Mouse (Mus musculus) CH12.LX (cell line): ENCODE results near the gene Upp2. TPM values are rescaled to one million over a fixed set of nuclear protein-coding genes. Genes with fewer than 3 reads are reported as not detected.

Experiments
- DNase-seq: peaks from one replicate; pipeline ENCODE4 v3.0.0-alpha.2; 2013; ENCODE audit errors: extremely low read depth
- H3K27ac ChIP-seq: 2 replicates; pipeline ENCODE4 v1.5.1; 2012; ENCODE audit warnings: low read depth, mild to moderate bottlenecking, control low read depth, moderate library complexity; ENCODE audit not compliant: insufficient read depth
- H3K27me3 ChIP-seq: replicated peaks from 2 replicates; pipeline ENCODE3; 2012; ENCODE audit warnings: inconsistent platforms
- H3K36me3 ChIP-seq, 2 experiments: replicated peaks in 1 of 2; 2 replicates each; pipeline versions ENCODE3 to v1.6.1; 2012; ENCODE audit warnings: inconsistent platforms in 1 of 2, low read length in 1 of 2, mild to moderate bottlenecking in 1 of 2, mixed read lengths in 1 of 2, moderate library complexity in 1 of 2; ENCODE audit not compliant: control insufficient read depth in 1 of 2, insufficient read depth in 1 of 2
- H3K4me1 ChIP-seq, 2 experiments: 2 replicates each; pipeline ENCODE4 v1.6.1; 2012; ENCODE audit warnings: inconsistent platforms in 1 of 2, moderate library complexity in 1 of 2; ENCODE audit not compliant: insufficient read depth in 2 of 2, control insufficient read depth in 1 of 2
- H3K4me2 ChIP-seq: 2 replicates; pipeline ENCODE4 v1.6.1; 2012; ENCODE audit warnings: low read depth, mild to moderate bottlenecking, control low read depth; ENCODE audit not compliant: poor library complexity, insufficient read depth, severe bottlenecking
- H3K4me3 ChIP-seq, 3 experiments: fragments of 150-350 bp in 1 of 3; sonication (generic) in 1 of 3; replicated peaks in 1 of 3; 2 replicates each; pipeline versions ENCODE3 to v1.5.1; 2011 to 2012; ENCODE audit warnings: low read depth in 2 of 3, low read length in 2 of 3, mild to moderate bottlenecking in 2 of 3, moderate library complexity in 2 of 3, control low read depth in 1 of 3, improper control_type of control experiment in 1 of 3, inconsistent platforms in 1 of 3, mixed read lengths in 1 of 3; ENCODE audit not compliant: poor library complexity in 1 of 3
- H3K79me2 ChIP-seq: replicated peaks from 2 replicates; pipeline ENCODE4 v1.6.1; 2012; ENCODE audit warnings: mild to moderate bottlenecking, moderate library complexity; ENCODE audit not compliant: control insufficient read depth, poor library complexity, insufficient read depth, severe bottlenecking; ENCODE audit errors: extremely low read depth
- H3K9ac ChIP-seq: 2 replicates; pipeline ENCODE4 v1.6.1; 2012; ENCODE audit warnings: low read depth, mild to moderate bottlenecking, control low read depth, moderate library complexity; ENCODE audit not compliant: insufficient read depth
- H3K9me3 ChIP-seq: replicated peaks from 2 replicates; pipeline ENCODE3; 2012; ENCODE audit warnings: low read length, inconsistent platforms, mixed read lengths
- BHLHE40 ChIP-seq: IDR thresholded peaks from 2 replicates; pipeline ENCODE4 v1.6.1; 2011; ENCODE audit warnings: mild to moderate bottlenecking, low read depth, low read length, improper control_type of control experiment
- CHD2 ChIP-seq: IDR thresholded peaks from 2 replicates; pipeline ENCODE4 v1.6.1; 2011; ENCODE audit warnings: low read length, improper control_type of control experiment
- CTCF ChIP-seq, 2 experiments: IDR thresholded peaks in 1 of 2; conservative IDR thresholded peaks in 1 of 2; 2 replicates each; pipeline ENCODE4 v1.5.1; 2011 to 2012; ENCODE audit warnings: low read depth in 2 of 2, low read length in 2 of 2, improper control_type of control experiment in 1 of 2, inconsistent platforms in 1 of 2, mild to moderate bottlenecking in 1 of 2, moderate library complexity in 1 of 2
- E2F4 ChIP-seq: IDR thresholded peaks from 2 replicates; pipeline ENCODE4 v1.6.1; 2011; ENCODE audit warnings: low read depth, low read length, improper control_type of control experiment; ENCODE audit not compliant: insufficient replicate concordance
- ELF1 ChIP-seq: IDR thresholded peaks from 2 replicates; pipeline ENCODE4 v1.6.1; 2014; ENCODE audit warnings: low read depth, mild to moderate bottlenecking, inconsistent platforms, low read length, improper control_type of control experiment
- JUN ChIP-seq: IDR thresholded peaks from 2 replicates; pipeline ENCODE4 v1.6.1; 2011; ENCODE audit warnings: low read depth, mild to moderate bottlenecking, low read length, improper control_type of control experiment, moderate library complexity; ENCODE audit not compliant: insufficient read depth
- KAT2A ChIP-seq: IDR thresholded peaks from 2 replicates; pipeline ENCODE4 v1.6.1; 2012; ENCODE audit warnings: low read length, improper control_type of control experiment, inconsistent platforms; ENCODE audit not compliant: insufficient replicate concordance
- MAFK ChIP-seq: IDR thresholded peaks from 2 replicates; pipeline ENCODE4 v1.6.1; 2011; ENCODE audit warnings: low read length, improper control_type of control experiment; ENCODE audit not compliant: insufficient replicate concordance
- MAX ChIP-seq: IDR thresholded peaks from 2 replicates; pipeline ENCODE4 v1.6.1; 2011; ENCODE audit warnings: low read length, improper control_type of control experiment
- MAZ ChIP-seq: IDR thresholded peaks from 2 replicates; pipeline ENCODE4 v1.6.1; 2012; ENCODE audit warnings: low read depth, mild to moderate bottlenecking, inconsistent platforms, low read length, improper control_type of control experiment, moderate library complexity
- MXI1 ChIP-seq: IDR thresholded peaks from 2 replicates; pipeline ENCODE4 v1.6.1; 2011; ENCODE audit warnings: mild to moderate bottlenecking, low read depth, low read length, improper control_type of control experiment
- POLR2AphosphoS2 ChIP-seq: IDR thresholded peaks from 2 replicates; pipeline ENCODE4 v1.6.1; 2011; ENCODE audit warnings: low read depth, low read length, improper control_type of control experiment
- RCOR1 ChIP-seq: conservative IDR thresholded peaks from 2 replicates; pipeline ENCODE4 v1.6.1; 2012; ENCODE audit warnings: low read depth, mild to moderate bottlenecking, inconsistent platforms, low read length, improper control_type of control experiment
- SMC3 ChIP-seq: IDR thresholded peaks from 2 replicates; pipeline ENCODE4 v1.6.1; 2011; ENCODE audit warnings: low read depth, low read length, improper control_type of control experiment
- TBP ChIP-seq: conservative IDR thresholded peaks from 2 replicates; pipeline ENCODE4 v1.6.1; 2011; ENCODE audit warnings: low read depth, low read length, improper control_type of control experiment
- UBTF ChIP-seq: IDR thresholded peaks from 2 replicates; pipeline ENCODE4 v1.6.1; 2012; ENCODE audit warnings: low read depth, mild to moderate bottlenecking, inconsistent platforms, low read length, improper control_type of control experiment, moderate library complexity
- USF1 ChIP-seq: IDR thresholded peaks from 2 replicates; pipeline ENCODE4 v1.6.1; 2014; ENCODE audit warnings: low read depth, mild to moderate bottlenecking, inconsistent platforms, low read length, improper control_type of control experiment
- ZC3H11A ChIP-seq: IDR thresholded peaks from 2 replicates; pipeline ENCODE4 v1.6.1; 2012; ENCODE audit warnings: low read depth, mild to moderate bottlenecking, inconsistent platforms, low read length, improper control_type of control experiment
- ZKSCAN1 ChIP-seq: IDR thresholded peaks from 2 replicates; pipeline ENCODE4 v1.6.1; 2012; ENCODE audit warnings: low read depth, inconsistent platforms, low read length, improper control_type of control experiment, borderline replicate concordance
- dilution Hi-C: fragments of 300-500 bp; cut with MboI; formaldehyde crosslinking; loops from 2 replicates; pipeline ENCODE4 v1.14.3; 2020; ENCODE audit warnings: low sequenced_read_pairs; ENCODE audit not compliant: extremely low pct_unique_long_range_greater_than_20kb, extremely low pct_ligation_motif_present
- in situ Hi-C: fragments of 300-500 bp; cut with MboI; formaldehyde crosslinking; loops from 3 replicates; pipeline ENCODE4 v1.14.3; 2019; ENCODE audit warnings: low sequenced_read_pairs, low pct_ligation_motif_present, low pct_unique_long_range_greater_than_20kb, mixed read lengths
- polyA plus RNA-seq: library from polyadenylated mRNA; unstranded; fragments of >175 nt; gene quantifications from 2 replicates; pipeline ENCODE4 v1.2.1, GENCODE M21; 2012; ENCODE audit warnings: low read depth; ENCODE audit not compliant: insufficient read length
- total RNA-seq, 2 experiments: library from RNA; depleted of rRNA; stranded (reverse); fragments of 300-350 nt in 1 of 2; fragments of >200 nt in 1 of 2; gene quantifications; 2 replicates each; pipeline ENCODE4 v1.2.3; 2012 to 2014

Gene Upp2
- total and polyA plus RNA-seq, 3 experiments: not detected

GRCm38 (mm10) chr2:58786177-58786576, 219.1 kb downstream of the Upp2 start:
- peaks cover 73% of the 10 kb centered on the region for H3K9me3 ChIP-seq
- no peak for TF ChIP-seq ZKSCAN1
- TF ChIP-seq, all 38 proteins: peak for 0
- Histone ChIP-seq H3K4me2 (no peak overlapping the region), H3K27me3 (no peaks in the 10 kb centered on the region), H3K9ac (no peak overlapping the region), H3K36me3 (no peaks in the 10 kb centered on the region), H3K4me1 (no peaks in the 10 kb centered on the region), H3K27ac (no peak overlapping the region), H3K79me2 (no peaks in the 10 kb centered on the region), H3K4me3 (no peak overlapping the region)
- no peak for DNase-seq
- dilution Hi-C loops (no loop called here), in situ Hi-C loops (no loop called here)

DNA sequence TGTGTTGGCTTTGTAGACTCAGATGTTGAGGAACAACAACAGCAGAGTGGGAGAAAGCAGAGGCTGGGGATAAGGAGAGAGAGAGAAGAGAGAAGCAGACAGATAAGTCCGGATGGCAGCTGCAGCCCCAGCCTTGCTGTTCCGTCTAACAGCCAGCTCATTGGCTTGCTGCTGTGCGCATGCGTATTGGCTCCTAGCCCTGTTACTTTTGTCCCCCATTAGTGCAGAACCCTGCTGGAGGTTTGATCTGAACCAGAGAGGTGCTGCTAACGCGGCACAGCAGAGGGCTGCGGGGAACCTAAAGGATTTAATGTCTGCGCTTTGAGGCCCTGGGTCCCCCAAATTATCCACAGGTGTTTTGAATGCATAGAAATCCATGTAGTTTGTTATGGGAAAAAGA, 219.6 kb downstream of the Upp2 start:
- dilution Hi-C loops (no loop called here), in situ Hi-C loops (no loop called here)
- no peak overlapping the region for H3K9ac ChIP-seq
- no peak overlapping the region for H3K4me3 ChIP-seq
- H3K27me3 ChIP-seq: no peaks in the 10 kb centered on the region
- TF ChIP-seq RCOR1 (no peak), BHLHE40 (no peak), KAT2A (no peak), USF1 (no peak), POLR2AphosphoS2 (no peak), TBP (no peak), UBTF (no peak), MAFK (no peak), CHD2 (no peak), MAX (no peak), JUN (no peak), MAZ (no peak), MXI1 (no peak), ZKSCAN1 (no peak), ELF1 (no peak), CTCF (conservative IDR thresholded peaks at IDR 0.05 in 1 of 2, IDR thresholded peaks at IDR 0.05 in 1 of 2; ENCODE audit: low read depth in 2 of 2, low read length in 2 of 2) (no peak), SMC3 (no peak), E2F4 (no peak), ZC3H11A (no peak)
- no peak overlapping the region for H3K4me2 ChIP-seq
- H3K36me3 ChIP-seq: no peaks in the 10 kb centered on the region
- H3K9me3 ChIP-seq: peaks cover 73% of the 10 kb centered on the region
- no peaks in the 10 kb centered on the region for H3K4me1 ChIP-seq
- H3K79me2 ChIP-seq: no peaks in the 10 kb centered on the region
- no peak overlapping the region for H3K27ac ChIP-seq
- DNase-seq: no peak
